Mouse (Mus musculus): Measurements from ENCODE around the gene Jarid2.

Jarid2 gene

GRCm38 (mm10) chr13:44957049-44957448 lies 227.8 kb downstream of the Jarid2 start:
- DNase-seq (ENCODE audit: low spot score in 2 of 2): no peak

GRCm38 (mm10) chr13:44960542-44961291 lies 231.4 kb downstream of the Jarid2 start:
- DNase-seq (ENCODE audit: low spot score in 2 of 2): peak; percentile 56 to 58

Data from right cerebral cortex, postnatal 10 days (tissue).